Mouse (Mus musculus) thymus, adult 2 months (tissue): ENCODE results near the gene Psma1. TPM values are rescaled to one million over a fixed set of nuclear protein-coding genes. Genes with fewer than 3 reads are reported as not detected.

Experiments
- DNase-seq: peaks from one replicate; pipeline ENCODE4 v3.0.0; 2021
- H3K27ac ChIP-seq: fragments of 200-500 bp; 2 replicates; pipeline ENCODE4 v1.5.1; 2012; ENCODE audit warnings: low read length, control low read depth; ENCODE audit not compliant: control insufficient read depth, insufficient read depth
- H3K27me3 ChIP-seq: fragments of 200-500 bp; 2 replicates; pipeline ENCODE4 v1.6.1; 2012; ENCODE audit warnings: mild to moderate bottlenecking, low read length, moderate library complexity, mixed read lengths; ENCODE audit not compliant: control insufficient read depth, insufficient read depth
- H3K36me3 ChIP-seq: fragments of 200-500 bp; 2 replicates; pipeline ENCODE4 v1.6.1; 2012; ENCODE audit warnings: mild to moderate bottlenecking, low read length, moderate library complexity; ENCODE audit not compliant: control insufficient read depth, insufficient read depth
- H3K4me1 ChIP-seq: fragments of 200-500 bp; replicated peaks from 2 replicates; pipeline ENCODE4 v1.6.1; 2012; ENCODE audit warnings: low read length; ENCODE audit not compliant: control insufficient read depth, insufficient read depth
- H3K4me3 ChIP-seq: fragments of 200-500 bp; 2 replicates; pipeline ENCODE4 v1.5.1; 2012; ENCODE audit warnings: mild to moderate bottlenecking, low read length, control low read depth, moderate library complexity; ENCODE audit not compliant: control insufficient read depth, insufficient read depth
- CTCF ChIP-seq: fragments of 200-500 bp; IDR thresholded peaks from 2 replicates; pipeline ENCODE4 v1.5.1; 2012; ENCODE audit warnings: mild to moderate bottlenecking, control low read depth, low read length, moderate library complexity, borderline replicate concordance; ENCODE audit not compliant: control insufficient read depth, poor library complexity, insufficient read depth; ENCODE audit errors: extremely low read depth
- POLR2A ChIP-seq: fragments of 200-500 bp; IDR thresholded peaks from 2 replicates; pipeline ENCODE4 v1.6.1; 2012; ENCODE audit warnings: mild to moderate bottlenecking, low read length, control low read depth, moderate library complexity; ENCODE audit not compliant: control insufficient read depth, poor library complexity, insufficient read depth; ENCODE audit errors: extremely low read depth
- WGBS: fragments of 180-500 bp; shearing (Covaris S2); methylation state at CpG from one replicate; pipeline ENCODE4 v1.1.7; 2018; 5-methylcytosine and 5-hydroxymethylcytosine counted together
- polyA plus RNA-seq: library from polyadenylated mRNA; depleted of rRNA; stranded (reverse); fragments of >200 nt; gene quantifications from 2 replicates; pipeline ENCODE4 v1.2.3, GENCODE M21; 2012

Gene Psma1
- polyA plus RNA-seq, 1 experiment: 133 TPM

DNA sequence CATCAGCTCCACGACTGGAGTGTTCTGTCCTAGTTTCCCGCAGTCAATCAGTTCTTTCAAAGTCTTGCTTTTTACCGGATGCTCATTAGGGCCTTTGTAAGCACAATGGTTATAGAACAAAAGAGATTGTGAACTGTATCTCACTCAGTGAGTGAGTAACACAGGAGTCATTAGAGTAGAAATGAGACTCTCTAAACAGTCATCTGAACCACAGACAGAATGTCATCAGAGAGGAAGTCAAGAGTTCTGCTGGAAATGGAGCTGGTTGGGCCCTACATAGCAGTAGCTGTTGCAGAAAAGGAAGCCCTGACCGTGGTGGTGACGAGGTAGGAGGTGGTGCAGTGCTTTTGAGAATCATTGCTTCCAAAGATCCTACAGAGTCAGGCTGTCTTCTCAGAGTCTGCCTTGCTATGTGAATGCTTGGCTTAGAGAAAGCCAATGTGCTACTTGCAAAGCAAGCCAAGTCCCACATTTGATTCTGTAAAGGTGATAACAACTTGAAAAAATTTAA, 40.5 kb upstream of the Psma1 start:
- no peaks in the 10 kb centered on the region for H3K36me3 ChIP-seq
- H3K27me3 ChIP-seq: no peaks in the 10 kb centered on the region
- 58% methylated on average over 5 of the region's 5 CpGs for WGBS
- peaks cover 13% of the 10 kb centered on the region for H3K4me1 ChIP-seq
- peak; percentile 50 for DNase-seq
- H3K27ac ChIP-seq: peak overlapping the region; percentile 100
- H3K4me3 ChIP-seq: no peak overlapping the region
- no peak for TF ChIP-seq POLR2A
- TF ChIP-seq CTCF: no peak

DNA sequence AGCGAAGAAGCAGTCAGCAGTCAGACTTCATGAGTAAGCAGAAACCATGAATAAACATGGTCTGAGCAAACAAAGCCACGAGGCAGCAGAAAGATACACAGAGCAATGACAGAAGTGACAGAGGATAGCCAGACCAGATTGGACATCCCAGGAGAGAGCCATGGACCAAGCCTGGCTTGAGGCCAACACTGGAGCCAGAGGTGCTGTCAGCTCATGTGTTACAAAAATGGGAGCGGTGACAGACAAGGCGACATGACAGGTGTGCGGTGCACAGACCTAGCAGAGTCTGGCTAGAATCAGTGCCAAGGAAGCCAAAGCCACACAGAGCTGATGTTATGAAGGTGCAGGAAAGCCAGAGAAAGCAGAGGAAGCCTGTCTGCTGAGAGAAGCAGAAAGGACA, 35.3 kb upstream of the Psma1 start:
- 68% methylated on average over 5 of the region's 5 CpGs for WGBS
- peaks cover 5% of the 10 kb centered on the region for H3K4me1 ChIP-seq
- no peaks in the 10 kb centered on the region for H3K36me3 ChIP-seq
- no peak overlapping the region for H3K4me3 ChIP-seq
- peak overlapping the region; percentile 14; the same call in 1 of the 2 replicates for H3K27ac ChIP-seq
- TF ChIP-seq POLR2A (no peak), CTCF (no peak)
- no peaks in the 10 kb centered on the region for H3K27me3 ChIP-seq
- peak; percentile 12 for DNase-seq

DNA sequence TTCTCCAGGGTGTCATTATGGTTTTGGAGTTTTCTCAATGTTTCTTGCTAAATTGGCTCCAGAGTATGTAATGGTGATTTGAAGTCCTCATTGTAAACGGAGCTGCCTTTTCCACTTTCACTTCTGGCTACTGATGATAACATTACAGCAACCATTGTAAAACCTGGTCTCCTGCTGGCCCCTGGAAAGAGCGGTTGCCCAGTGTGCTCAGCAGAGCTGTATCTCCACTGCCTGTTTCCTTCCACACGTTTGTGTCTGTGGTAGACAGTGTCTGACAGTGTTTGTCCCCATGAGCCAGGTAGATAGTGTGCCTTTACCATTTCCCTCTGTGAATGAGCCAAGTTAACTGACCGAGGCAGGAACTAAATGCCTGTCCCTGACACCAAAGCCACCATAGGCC, 33.1 kb upstream of the Psma1 start:
- DNase-seq: no peak
- TF ChIP-seq POLR2A (no peak), CTCF (no peak)
- 60% methylated on average over 4 of the region's 4 CpGs for WGBS
- Histone ChIP-seq H3K4me3 (no peak overlapping the region), H3K36me3 (no peaks in the 10 kb centered on the region), H3K27me3 (no peaks in the 10 kb centered on the region), H3K27ac (no peak overlapping the region), H3K4me1 (peaks cover 5% of the 10 kb centered on the region)

DNA sequence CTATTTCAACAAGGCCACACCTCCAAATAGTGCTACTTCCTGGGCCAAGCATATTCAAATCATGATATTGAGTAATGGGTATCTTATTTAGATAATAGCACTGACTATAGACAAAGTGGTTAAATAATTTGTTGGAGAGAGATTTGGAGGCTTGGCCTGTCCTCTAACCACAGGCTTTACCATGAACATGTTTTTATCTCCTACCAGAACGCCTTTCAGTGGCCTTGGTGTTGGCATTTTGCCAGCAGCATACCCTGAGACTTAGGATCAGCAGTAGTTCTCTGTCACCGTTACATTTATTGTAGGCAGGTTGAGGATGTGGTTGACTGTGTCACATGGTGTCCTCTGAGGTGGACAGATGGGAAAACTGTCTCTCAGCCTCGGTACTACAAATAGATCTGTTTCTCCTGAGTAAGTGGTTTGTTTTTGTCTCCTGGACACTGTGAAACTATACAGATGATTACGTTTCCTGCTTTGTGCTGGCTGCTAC, 25.4 kb upstream of the Psma1 start:
- no peak for DNase-seq
- 5% methylated on average over 4 of the region's 4 CpGs for WGBS

DNA sequence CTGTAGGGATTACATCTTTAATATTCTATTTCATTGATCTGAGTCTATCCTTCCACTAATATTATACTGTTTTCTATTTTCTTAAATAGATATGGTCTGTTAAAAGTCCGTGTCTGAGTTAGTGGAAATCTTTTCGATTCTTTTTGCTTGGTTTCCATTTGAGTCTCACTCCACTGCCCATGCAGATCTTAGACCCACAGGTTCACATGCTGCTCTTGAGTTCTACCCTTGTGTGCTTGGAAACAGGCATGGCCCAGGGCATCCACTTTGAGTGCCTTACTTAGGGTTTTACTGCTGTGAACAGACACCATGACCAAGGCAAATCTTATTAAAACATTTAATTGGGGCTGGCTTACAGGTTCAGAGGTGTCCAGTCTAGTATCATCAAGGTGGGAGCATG, 24.9 kb upstream of the Psma1 start:
- Histone ChIP-seq H3K27me3 (no peaks in the 10 kb centered on the region), H3K4me3 (no peak overlapping the region), H3K36me3 (no peaks in the 10 kb centered on the region), H3K4me1 (peaks cover 14% of the 10 kb centered on the region), H3K27ac (no peak overlapping the region)
- no peak for DNase-seq
- TF ChIP-seq POLR2A: no peak
- no peak for TF ChIP-seq CTCF
- WGBS: 94% methylated on average over 2 of the region's 2 CpGs

More for the DNA sequence above, 25.4 kb upstream of the Psma1 start:
- no peaks in the 10 kb centered on the region for H3K36me3 ChIP-seq
- H3K4me3 ChIP-seq: no peak overlapping the region
- TF ChIP-seq CTCF (no peak), POLR2A (no peak)
- H3K4me1 ChIP-seq: peaks cover 14% of the 10 kb centered on the region
- no peaks in the 10 kb centered on the region for H3K27me3 ChIP-seq
- no peak overlapping the region for H3K27ac ChIP-seq

DNA sequence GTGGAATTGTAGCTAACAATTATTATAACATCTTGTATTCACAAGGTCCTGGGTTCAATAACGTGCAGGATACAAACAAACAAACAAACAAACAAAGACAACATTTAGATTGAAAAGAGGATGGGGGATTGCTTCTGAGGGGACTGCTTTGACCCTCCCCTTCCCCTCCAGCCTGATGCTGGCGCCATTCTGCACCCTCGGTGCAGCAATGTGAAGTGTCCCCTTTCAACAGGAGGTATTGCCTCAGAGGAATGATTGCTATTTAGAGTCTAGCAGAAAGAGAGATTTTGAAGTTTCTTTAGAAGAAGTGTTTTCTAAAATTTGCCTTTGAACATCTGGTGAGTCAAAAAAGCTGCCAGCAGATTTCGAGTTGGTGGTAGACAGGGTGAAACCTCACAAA, 23.3 kb upstream of the Psma1 start:
- TF ChIP-seq CTCF (no peak), POLR2A (no peak)
- WGBS: 65% methylated on average over 4 of the region's 4 CpGs
- H3K27ac ChIP-seq: peak overlapping the region; percentile 23; the same call in 1 of the 2 replicates

DNA sequence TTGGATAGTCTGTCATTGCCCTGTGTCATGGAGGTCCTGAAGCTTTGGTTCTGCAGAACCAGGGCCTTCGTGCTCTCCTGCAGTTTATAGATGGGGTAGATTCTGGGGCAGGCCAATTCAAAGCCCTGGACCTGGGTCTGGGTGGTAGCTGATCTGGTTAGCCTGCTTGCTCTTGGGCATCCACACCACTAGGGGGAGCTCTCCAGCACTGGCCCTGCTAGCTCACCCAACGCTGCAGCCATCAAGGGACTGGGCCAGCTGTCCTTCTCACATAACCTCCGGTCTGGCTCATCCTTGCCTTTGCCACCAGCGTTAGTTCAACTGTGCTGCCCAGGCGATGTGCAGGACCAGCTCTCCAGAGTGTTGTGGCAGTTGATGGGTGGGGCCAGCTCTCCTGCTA, 18.8 kb upstream of the Psma1 start:
- no peaks in the 10 kb centered on the region for H3K36me3 ChIP-seq
- WGBS: 88% methylated on average over 5 of the region's 5 CpGs
- H3K4me3 ChIP-seq: no peak overlapping the region
- peaks cover 48% of the 10 kb centered on the region for H3K4me1 ChIP-seq
- TF ChIP-seq POLR2A: no peak
- peak; percentile 82 for TF ChIP-seq CTCF
- H3K27ac ChIP-seq: no peak overlapping the region
- DNase-seq: no peak
- H3K27me3 ChIP-seq: no peaks in the 10 kb centered on the region

More for the DNA sequence above, 23.3 kb upstream of the Psma1 start:
- no peak overlapping the region for H3K4me3 ChIP-seq
- no peaks in the 10 kb centered on the region for H3K27me3 ChIP-seq
- no peaks in the 10 kb centered on the region for H3K36me3 ChIP-seq
- DNase-seq: no peak
- H3K4me1 ChIP-seq: peaks cover 24% of the 10 kb centered on the region
